Mouse (Mus musculus): Measurements from ENCODE around the gene Creb3l1. TPM values are rescaled to one million over a fixed set of nuclear protein-coding genes. Genes with fewer than 3 reads are reported as not detected.

Gene Creb3l1
- polyA plus RNA-seq, 1 experiment from 2014 or later = 2.1 TPM

DNA sequence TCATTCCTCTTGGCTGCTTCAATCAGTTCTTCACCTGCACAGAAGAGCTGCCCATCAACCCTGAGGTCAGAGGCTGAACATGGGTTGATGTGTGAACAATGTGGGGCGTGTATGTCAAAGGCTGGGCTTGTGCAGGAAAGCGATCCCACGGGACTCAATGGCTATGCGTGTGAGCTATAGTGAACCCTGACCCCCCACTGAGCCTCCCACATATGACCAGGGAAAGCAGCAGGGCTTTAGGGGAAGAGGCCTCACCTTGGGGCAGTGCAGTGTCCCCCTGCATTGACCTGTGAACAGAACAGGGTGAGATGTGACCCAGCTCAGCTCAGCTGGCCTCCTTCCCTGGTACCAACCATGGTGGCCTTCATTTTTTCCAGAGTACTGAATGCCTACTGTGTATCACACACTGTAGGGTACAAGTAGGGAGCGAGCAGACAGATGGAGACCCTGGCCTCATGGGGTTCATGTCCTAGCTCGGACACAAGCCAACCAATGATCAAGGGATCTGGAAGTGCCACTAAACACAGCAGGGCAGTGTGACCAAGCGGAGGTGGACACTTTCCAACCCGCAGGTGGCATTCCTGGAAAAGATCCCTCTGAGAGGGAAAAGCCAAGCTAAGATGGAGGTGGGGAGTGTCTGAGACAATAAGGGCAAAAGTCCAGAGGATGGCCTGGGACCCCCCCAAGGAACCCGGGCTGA, 89.3 kb downstream of the Creb3l1 start:
- no peaks in the 10 kb centered on the region for H3K9me3 ChIP-seq (ENCODE audit: control insufficient read depth, low read length)
- H3K27me3 ChIP-seq (ENCODE audit: control insufficient read depth, insufficient read depth, low read length) = no peaks in the 10 kb centered on the region
- H3K27ac ChIP-seq (ENCODE audit: low read depth, low read length) = no peak overlapping the region
- H3K4me3 ChIP-seq (ENCODE audit: low read depth, low read length) = no peak overlapping the region
- no peak overlapping the region for H3K4me2 ChIP-seq
- ATAC-seq (ENCODE audit: low FRiP score) (no peak), DNase-seq (ENCODE audit: low spot score, missing footprints) (no peak)
- peaks cover 27% of the 10 kb centered on the region for H3K4me1 ChIP-seq (ENCODE audit: control insufficient read depth, insufficient read depth, low read length)
- WGBS = 88% methylated on average over 9 of the region's 9 CpGs
- H3K36me3 ChIP-seq (ENCODE audit: control insufficient read depth, insufficient read depth, low read length) = peaks cover 11% of the 10 kb centered on the region
- H3K9ac ChIP-seq (ENCODE audit: low read length) = no peak overlapping the region

DNA sequence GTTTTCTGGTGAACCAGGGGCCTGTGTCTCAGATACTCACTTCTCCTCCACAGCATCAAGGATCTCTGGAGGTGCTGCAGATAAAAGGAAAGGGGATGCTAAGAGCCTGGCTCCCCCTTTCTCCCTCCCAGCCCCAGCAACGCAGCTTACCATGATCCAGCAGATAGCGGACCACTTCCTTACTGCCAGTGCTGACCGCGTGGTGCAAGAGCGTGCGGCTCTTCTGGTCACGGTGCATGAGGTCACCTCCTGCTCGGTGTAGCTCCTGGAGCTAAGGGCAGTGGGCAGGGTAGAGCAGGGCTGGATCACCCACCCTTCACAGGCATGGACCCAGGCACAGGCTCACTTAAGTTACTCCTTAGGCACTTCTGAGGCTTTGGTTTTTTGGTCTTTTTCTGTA, 90.3 kb downstream of the Creb3l1 start:
- H3K27ac ChIP-seq (ENCODE audit: low read depth, low read length) = no peak overlapping the region; the same call in 1 of the 2 replicates
- DNase-seq (ENCODE audit: low spot score, missing footprints) (no peak), ATAC-seq (ENCODE audit: low FRiP score) (no peak)
- peaks cover 31% of the 10 kb centered on the region for H3K4me1 ChIP-seq (ENCODE audit: control insufficient read depth, insufficient read depth, low read length)
- peaks cover 9% of the 10 kb centered on the region for H3K36me3 ChIP-seq (ENCODE audit: control insufficient read depth, insufficient read depth, low read length)
- H3K27me3 ChIP-seq (ENCODE audit: control insufficient read depth, insufficient read depth, low read length) = no peaks in the 10 kb centered on the region
- no peaks in the 10 kb centered on the region for H3K9me3 ChIP-seq (ENCODE audit: control insufficient read depth, low read length)
- 67% methylated on average over 8 of the region's 8 CpGs for WGBS
- no peak overlapping the region for H3K4me2 ChIP-seq
- no peak overlapping the region for H3K4me3 ChIP-seq (ENCODE audit: low read depth, low read length)
- no peak overlapping the region for H3K9ac ChIP-seq (ENCODE audit: low read length)

DNA sequence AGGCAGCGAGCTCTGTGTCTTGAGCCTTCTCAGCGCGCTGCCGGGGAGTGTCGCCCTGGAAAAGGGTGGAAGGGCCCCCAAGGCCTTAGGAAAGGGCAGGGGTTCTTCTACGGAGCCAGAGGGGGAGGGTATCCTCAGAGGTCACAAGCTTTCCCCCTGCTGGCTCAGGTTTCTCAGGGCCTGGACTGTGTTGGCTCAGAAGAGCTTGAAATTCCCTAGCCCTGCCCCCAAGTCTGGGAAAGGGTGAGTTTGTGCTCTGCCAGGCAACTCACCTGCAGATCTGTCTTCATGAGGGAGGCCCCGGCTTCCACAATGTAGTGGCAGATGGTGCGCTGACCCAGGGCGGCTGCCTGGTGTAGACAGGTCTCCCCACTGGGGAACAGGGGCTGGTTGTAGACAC, 90.8 kb downstream of the Creb3l1 start:
- peak overlapping the region; percentile 94; the same call in 1 of the 2 replicates for H3K4me2 ChIP-seq
- no peak for DNase-seq (ENCODE audit: low spot score, missing footprints)
- no peak for ATAC-seq (ENCODE audit: low FRiP score)
- 26% methylated on average over 9 of the region's 9 CpGs for WGBS
- no peaks in the 10 kb centered on the region for H3K27me3 ChIP-seq (ENCODE audit: control insufficient read depth, insufficient read depth, low read length)
- peak overlapping the region; percentile 51; the same call in 1 of the 2 replicates for H3K27ac ChIP-seq (ENCODE audit: low read depth, low read length)
- peaks cover 6% of the 10 kb centered on the region; the same call in 1 of the 2 replicates for H3K36me3 ChIP-seq (ENCODE audit: control insufficient read depth, insufficient read depth, low read length)
- no peak overlapping the region for H3K4me3 ChIP-seq (ENCODE audit: low read depth, low read length)
- H3K4me1 ChIP-seq (ENCODE audit: control insufficient read depth, insufficient read depth, low read length) = peaks cover 31% of the 10 kb centered on the region
- no peaks in the 10 kb centered on the region for H3K9me3 ChIP-seq (ENCODE audit: control insufficient read depth, low read length)
- peak overlapping the region; percentile 99 for H3K9ac ChIP-seq (ENCODE audit: low read length)

DNA sequence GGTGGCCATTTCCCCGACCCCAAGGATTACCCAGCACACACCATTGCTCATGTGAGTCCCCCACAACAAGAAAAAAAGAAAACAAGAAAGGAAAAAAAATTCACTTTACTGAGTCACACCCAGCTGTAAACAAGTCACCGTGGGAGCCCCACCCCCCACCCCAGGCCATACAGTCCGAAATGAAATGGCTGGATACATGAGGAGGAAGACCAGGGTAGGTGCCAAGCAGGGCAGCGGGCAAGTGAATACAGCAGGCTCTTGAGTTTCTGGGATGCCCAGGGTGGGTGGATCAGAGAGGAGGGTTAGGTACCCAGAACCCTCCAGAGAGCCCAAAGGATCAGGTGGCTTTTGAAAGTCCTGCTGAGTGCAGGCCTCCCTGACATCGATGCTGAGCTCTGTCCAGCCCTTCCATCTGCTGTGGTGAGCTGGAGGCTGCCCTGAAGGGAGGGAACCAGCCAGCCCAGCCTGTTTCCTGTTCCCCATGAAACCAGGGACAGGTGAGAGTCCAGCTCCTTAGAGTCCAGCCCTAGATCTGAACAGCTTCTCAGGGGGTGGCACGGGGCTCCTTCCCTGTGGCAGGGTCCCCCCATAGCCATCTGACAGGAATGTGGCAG, 91.5 kb downstream of the Creb3l1 start:
- no peaks in the 10 kb centered on the region for H3K27me3 ChIP-seq (ENCODE audit: control insufficient read depth, insufficient read depth, low read length)
- peak overlapping the region; percentile 94 for H3K4me2 ChIP-seq
- ATAC-seq (ENCODE audit: low FRiP score) (no peak), DNase-seq (ENCODE audit: low spot score, missing footprints) (peak; percentile 85)
- peak overlapping the region; percentile 99 for H3K9ac ChIP-seq (ENCODE audit: low read length)
- H3K4me1 ChIP-seq (ENCODE audit: control insufficient read depth, insufficient read depth, low read length) = peaks cover 34% of the 10 kb centered on the region
- WGBS = 13% methylated on average over 6 of the region's 6 CpGs
- peaks cover 6% of the 10 kb centered on the region; the same call in 1 of the 2 replicates for H3K36me3 ChIP-seq (ENCODE audit: control insufficient read depth, insufficient read depth, low read length)
- no peak overlapping the region for H3K4me3 ChIP-seq (ENCODE audit: low read depth, low read length)
- H3K9me3 ChIP-seq (ENCODE audit: control insufficient read depth, low read length) = no peaks in the 10 kb centered on the region
- H3K27ac ChIP-seq (ENCODE audit: low read depth, low read length) = peak overlapping the region; percentile 98

Small RNAs within 50 kb of the gene (microRNA-seq; reads per million reads assigned to microRNA genes)
- not detected for gene Mir6999

Other genes starting within 250 kb of the Creb3l1 start
- gene Chrm4, start 97.3 kb downstream of the Creb3l1 start, polyA plus RNA-seq (2014; fragmentation: Nextera tagmentation; extraction: Ambion mirVana) = 0.26 and 0.37 TPM in 2 replicates
- gene Mdk, start 92.2 kb downstream of the Creb3l1 start, polyA plus RNA-seq (2014; fragmentation: Nextera tagmentation; extraction: Ambion mirVana) = 926 and 968 TPM in 2 replicates
- 0.25 TPM in 1 of 2 replicates, not detected in the other for gene Gm9821, start 78.8 kb downstream of the Creb3l1 start, polyA plus RNA-seq (2014; fragmentation: Nextera tagmentation; extraction: Ambion mirVana)
- gene Dgkz, start 48.6 kb downstream of the Creb3l1 start, polyA plus RNA-seq (2014; fragmentation: Nextera tagmentation; extraction: Ambion mirVana) = 19.2 and 23.7 TPM in 2 replicates
- 34.4 and 37.5 TPM in 2 replicates for gene Phf21a, start 68.6 kb upstream of the Creb3l1 start, polyA plus RNA-seq (2014; fragmentation: Nextera tagmentation; extraction: Ambion mirVana)

Data from midbrain, embryonic 11.5 days (tissue).